Mouse (Mus musculus) MEL (cell line): ENCODE data around the gene Gls. TPM values are rescaled to one million over a fixed set of nuclear protein-coding genes. Genes with fewer than 3 reads are reported as not detected.

Source experiments
- DNase-seq: peaks from one replicate; pipeline ENCODE4 v3.0.0; 2011; ENCODE audit warnings: low read depth, low spot score
- H3K27ac ChIP-seq: 2 replicates; pipeline ENCODE4 v1.5.1; 2012; ENCODE audit warnings: low read depth, mild to moderate bottlenecking, control low read depth, low read length, moderate library complexity; ENCODE audit not compliant: control insufficient read depth
- H3K27me3 ChIP-seq, 2 experiments: fragments of 150-350 bp in 1 of 2; sonication (generic) in 1 of 2; 2 replicates each; pipeline ENCODE4 v1.6.1; 2012; ENCODE audit warnings: low read length in 2 of 2, mild to moderate bottlenecking in 2 of 2, improper control_type of control experiment in 1 of 2, moderate library complexity in 1 of 2; ENCODE audit not compliant: insufficient read depth in 2 of 2, control insufficient read depth in 1 of 2
- H3K36me3 ChIP-seq, 2 experiments: 2 replicates each; pipeline ENCODE4 v1.6.1; 2012 to 2014; ENCODE audit warnings: low read length in 2 of 2, improper control_type of control experiment in 1 of 2, inconsistent platforms in 1 of 2, mild to moderate bottlenecking in 1 of 2; ENCODE audit not compliant: insufficient read depth in 2 of 2, control insufficient read depth in 1 of 2
- H3K4me1 ChIP-seq, 2 experiments: fragments of 150-350 bp in 1 of 2; sonication (generic) in 1 of 2; 2 replicates each; pipeline ENCODE4 v1.6.1; 2012; ENCODE audit warnings: low read length in 2 of 2, improper control_type of control experiment in 1 of 2, mild to moderate bottlenecking in 1 of 2; ENCODE audit not compliant: insufficient read depth in 2 of 2, control insufficient read depth in 1 of 2
- H3K4me3 ChIP-seq, 2 experiments: fragments of 150-350 bp in 1 of 2; sonication (generic) in 1 of 2; 2 replicates each; pipeline ENCODE4 v1.5.1; 2012; ENCODE audit warnings: low read depth in 2 of 2, low read length in 2 of 2, mild to moderate bottlenecking in 2 of 2, moderate library complexity in 2 of 2, control low read depth in 1 of 2, improper control_type of control experiment in 1 of 2; ENCODE audit not compliant: control insufficient read depth in 1 of 2, insufficient read depth in 1 of 2
- H3K79me2 ChIP-seq: 2 replicates; pipeline ENCODE4 v1.6.1; 2012; ENCODE audit warnings: mild to moderate bottlenecking, low read length, moderate library complexity; ENCODE audit not compliant: control insufficient read depth, poor library complexity, insufficient read depth
- H3K9ac ChIP-seq: 2 replicates; pipeline ENCODE4 v1.6.1; 2012; ENCODE audit warnings: low read depth, mild to moderate bottlenecking, control low read depth, low read length, moderate library complexity; ENCODE audit not compliant: control insufficient read depth, poor library complexity, severe bottlenecking
- H3K9me3 ChIP-seq: fragments of 150-350 bp; sonication (generic); replicated peaks from 2 replicates; pipeline ENCODE4 v1.6.1; 2012; ENCODE audit warnings: mild to moderate bottlenecking, low read length, improper control_type of control experiment, moderate library complexity; ENCODE audit not compliant: insufficient read depth
- BHLHE40 ChIP-seq: IDR thresholded peaks from 2 replicates; pipeline ENCODE4 v1.6.1; 2012; ENCODE audit warnings: low read depth, mild to moderate bottlenecking, inconsistent platforms, low read length, improper control_type of control experiment, borderline replicate concordance
- CHD1 ChIP-seq: IDR thresholded peaks from 2 replicates; pipeline ENCODE4 v1.6.1; 2012; ENCODE audit warnings: low read depth, mild to moderate bottlenecking, inconsistent platforms, low read length, improper control_type of control experiment
- CTCF ChIP-seq, 3 experiments: IDR thresholded peaks in 2 of 3; conservative IDR thresholded peaks in 1 of 3; 2 replicates each; pipeline ENCODE4 v1.5.1; 2011 to 2012; ENCODE audit warnings: low read length in 3 of 3, low read depth in 2 of 3, mild to moderate bottlenecking in 2 of 3, improper control_type of control experiment in 1 of 3, inconsistent platforms in 1 of 3, mixed read lengths in 1 of 3, moderate library complexity in 1 of 3; ENCODE audit not compliant: control insufficient read depth in 1 of 3, insufficient read depth in 1 of 3, poor library complexity in 1 of 3, severe bottlenecking in 1 of 3
- ELF1 ChIP-seq: IDR thresholded peaks from 2 replicates; pipeline ENCODE4 v1.6.1; 2014; ENCODE audit warnings: low read depth, mild to moderate bottlenecking, inconsistent platforms, low read length, improper control_type of control experiment, moderate library complexity
- HCFC1 ChIP-seq: IDR thresholded peaks from 2 replicates; pipeline ENCODE4 v1.6.1; 2012; ENCODE audit warnings: low read depth, mild to moderate bottlenecking, inconsistent platforms, low read length, improper control_type of control experiment, moderate library complexity
- KAT2A ChIP-seq: conservative IDR thresholded peaks from 2 replicates; pipeline ENCODE4 v1.6.1; 2012; ENCODE audit warnings: low read depth, low read length, improper control_type of control experiment, inconsistent platforms
- MEF2A ChIP-seq: IDR thresholded peaks from 2 replicates; pipeline ENCODE4 v1.6.1; 2014; ENCODE audit warnings: low read depth, mild to moderate bottlenecking, inconsistent platforms, low read length, improper control_type of control experiment; ENCODE audit not compliant: poor library complexity, insufficient replicate concordance, severe bottlenecking; ENCODE audit errors: extremely low read depth
- MXI1 ChIP-seq: IDR thresholded peaks from 2 replicates; pipeline ENCODE4 v1.6.1; 2011; ENCODE audit warnings: mild to moderate bottlenecking, low read depth, low read length, improper control_type of control experiment
- MYC ChIP-seq: IDR thresholded peaks from 2 replicates; pipeline ENCODE4 v1.6.1; 2011; ENCODE audit warnings: low read depth, mild to moderate bottlenecking, low read length, improper control_type of control experiment, moderate library complexity
- NRF1 ChIP-seq: IDR thresholded peaks from 2 replicates; pipeline ENCODE4 v1.6.1; 2014; ENCODE audit warnings: low read depth, mild to moderate bottlenecking, inconsistent platforms, low read length, improper control_type of control experiment, moderate library complexity; ENCODE audit not compliant: poor library complexity, insufficient read depth, severe bottlenecking
- POLR2A ChIP-seq, 2 experiments: IDR thresholded peaks; 2 replicates each; pipeline ENCODE4 v1.6.1; 2011 to 2012; ENCODE audit warnings: low read length in 2 of 2, mild to moderate bottlenecking in 2 of 2, control low read depth in 1 of 2, improper control_type of control experiment in 1 of 2, low read depth in 1 of 2, moderate library complexity in 1 of 2; ENCODE audit not compliant: control insufficient read depth in 1 of 2, insufficient read depth in 1 of 2, poor library complexity in 1 of 2
- POLR2AphosphoS2 ChIP-seq: IDR thresholded peaks from 2 replicates; pipeline ENCODE4 v1.6.1; 2011; ENCODE audit warnings: low read length, improper control_type of control experiment
- POLR2AphosphoS5 ChIP-seq: IDR thresholded peaks from 2 replicates; pipeline ENCODE4 v1.6.1; 2012; ENCODE audit warnings: low read depth, borderline replicate concordance, mild to moderate bottlenecking, inconsistent platforms, low read length, moderate library complexity, mixed read lengths
- RAD21 ChIP-seq: IDR thresholded peaks from 2 replicates; pipeline ENCODE4 v1.6.1; 2011; ENCODE audit warnings: mild to moderate bottlenecking, low read depth, low read length, improper control_type of control experiment
- RCOR1 ChIP-seq: IDR thresholded peaks from 2 replicates; pipeline ENCODE4 v1.6.1; 2012; ENCODE audit warnings: low read depth, mild to moderate bottlenecking, inconsistent platforms, low read length, improper control_type of control experiment
- SIN3A ChIP-seq: IDR thresholded peaks from 2 replicates; pipeline ENCODE4 v1.6.1; 2012; ENCODE audit warnings: low read length, improper control_type of control experiment, inconsistent platforms
- TAL1 ChIP-seq: IDR thresholded peaks from 2 replicates; pipeline ENCODE4 v1.6.1; 2012; ENCODE audit warnings: mild to moderate bottlenecking, inconsistent platforms, low read length, moderate library complexity, mixed read lengths
- USF1 ChIP-seq: IDR thresholded peaks from 2 replicates; pipeline ENCODE4 v1.6.1; 2014; ENCODE audit warnings: low read depth, mild to moderate bottlenecking, inconsistent platforms, low read length, improper control_type of control experiment, moderate library complexity
- ZMIZ1 ChIP-seq: IDR thresholded peaks from 2 replicates; pipeline ENCODE4 v1.6.1; 2012; ENCODE audit warnings: low read depth, mild to moderate bottlenecking, inconsistent platforms, low read length, improper control_type of control experiment, moderate library complexity
- polyA plus RNA-seq, 2 experiments: library from polyadenylated mRNA; stranded (reverse) in 1 of 2; unstranded in 1 of 2; fragments of >175 nt in 1 of 2; fragments of >200 nt in 1 of 2; gene quantifications; 2 replicates each; pipeline versions ENCODE4 v1.2.1 to v1.2.4; 2012; ENCODE audit warnings: low replicate concordance in 2 of 2, low read depth in 1 of 2; ENCODE audit not compliant: insufficient read length in 2 of 2, insufficient read depth in 1 of 2, missing spikeins in 1 of 2
- total RNA-seq: library from RNA; depleted of rRNA; stranded (reverse); fragments of 300-350 nt; gene quantifications from 2 replicates; pipeline ENCODE4 v1.2.3, GENCODE M21; 2012

Gene Gls
- total and polyA plus RNA-seq, 3 experiments = 57.2 to 121 (median 91.9) TPM

DNA sequence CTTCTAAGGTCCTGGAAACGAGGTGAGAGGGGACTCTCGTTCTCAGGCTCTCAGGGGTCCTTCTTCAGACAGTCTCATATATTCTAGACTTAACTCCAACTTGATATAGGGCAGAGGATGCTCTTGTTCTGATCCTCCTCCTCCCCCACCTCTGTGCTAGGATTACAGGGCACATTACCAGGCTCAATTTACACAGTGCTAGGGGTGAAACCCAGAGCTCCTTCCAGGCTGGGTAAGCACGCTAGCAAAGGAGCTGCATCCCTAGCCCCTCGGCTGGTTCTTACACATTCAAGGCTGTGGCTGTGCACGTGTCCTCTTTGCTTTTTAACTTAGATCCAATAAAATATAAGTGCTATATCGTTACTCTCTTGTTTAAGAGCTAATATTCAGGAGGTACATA, 20.4 kb upstream of the Gls start:
- H3K9me3 ChIP-seq = no peaks in the 10 kb centered on the region
- H3K9ac ChIP-seq = no peak overlapping the region
- no peak overlapping the region for H3K4me3 ChIP-seq
- H3K79me2 ChIP-seq = no peaks in the 10 kb centered on the region
- peaks cover 4 to 11% of the 10 kb centered on the region in 2 experiments for H3K27me3 ChIP-seq
- H3K36me3 ChIP-seq = no peaks in the 10 kb centered on the region
- H3K4me1 ChIP-seq = no peaks in the 10 kb centered on the region
- no peak overlapping the region for H3K27ac ChIP-seq
- no peak for DNase-seq
- TF ChIP-seq RAD21 (no peak), BHLHE40 (no peak), KAT2A (no peak), MXI1 (no peak), ELF1 (no peak), SIN3A (no peak), CHD1 (no peak), POLR2AphosphoS2 (no peak), MEF2A (no peak), POLR2A (IDR thresholded peaks at IDR 0.05; ENCODE audit: control insufficient read depth in 1 of 2, insufficient read depth in 1 of 2, low read depth in 1 of 2, low read length in 2 of 2, poor library complexity in 1 of 2) (no peak), HCFC1 (no peak), MYC (no peak), TAL1 (no peak), CTCF (IDR thresholded peaks at IDR 0.05 in 2 of 3, conservative IDR thresholded peaks at IDR 0.05 in 1 of 3; ENCODE audit: control insufficient read depth in 1 of 3, insufficient read depth in 1 of 3, low read depth in 2 of 3, low read length in 3 of 3, poor library complexity in 1 of 3, severe bottlenecking in 1 of 3) (no peak), RCOR1 (no peak)

DNA sequence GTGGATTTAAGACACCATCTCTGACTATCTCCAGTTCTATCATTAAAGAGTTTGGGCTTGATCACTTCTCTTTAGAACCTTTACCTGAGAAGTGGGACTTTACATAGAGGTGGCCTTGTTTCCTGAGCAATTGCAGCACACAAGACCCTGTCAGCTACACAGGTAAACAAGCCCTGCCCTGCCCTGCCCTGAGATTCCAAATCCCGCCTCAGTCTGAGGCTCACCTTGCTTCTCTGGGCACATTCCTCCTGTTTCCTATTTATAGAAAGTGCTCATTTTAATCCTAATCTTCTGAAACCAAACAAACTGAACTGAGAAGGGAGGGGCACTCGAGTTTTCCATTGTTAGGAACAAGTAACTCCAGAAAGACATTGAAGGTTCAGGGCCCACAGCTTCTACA, 19.4 kb upstream of the Gls start:
- no peak overlapping the region for H3K27ac ChIP-seq
- TF ChIP-seq POLR2AphosphoS5 = no peak
- TF ChIP-seq ZMIZ1 = no peak
- no peak for TF ChIP-seq POLR2A (IDR thresholded peaks at IDR 0.05; ENCODE audit: control insufficient read depth in 1 of 2, insufficient read depth in 1 of 2, low read depth in 1 of 2, low read length in 2 of 2, poor library complexity in 1 of 2)
- TF ChIP-seq NRF1 = no peak
- TF ChIP-seq USF1 = no peak

More for the DNA sequence above, 19.4 kb upstream of the Gls start:
- no peaks in the 10 kb centered on the region for H3K4me1 ChIP-seq
- no peaks in the 10 kb centered on the region for H3K36me3 ChIP-seq
- peaks cover 5 to 11% of the 10 kb centered on the region in 2 experiments for H3K27me3 ChIP-seq
- H3K9me3 ChIP-seq = no peaks in the 10 kb centered on the region
- DNase-seq = no peak
- no peak overlapping the region for H3K4me3 ChIP-seq
- H3K79me2 ChIP-seq = no peaks in the 10 kb centered on the region
- no peak overlapping the region for H3K9ac ChIP-seq
